Mouse (Mus musculus) intestine, postnatal 0 days (tissue): ENCODE measurements around the gene Atn1. TPM values are rescaled to one million over a fixed set of nuclear protein-coding genes. Genes with fewer than 3 reads are reported as not detected.
A peak's percentile ranks its signal among the peaks of the same experiment; 100 is the strongest.

Source experiments
- ATAC-seq: fragments of 200-750 bp; cut with Nextera tagmentation; 2 replicates; pipeline ENCODE4 v1.8.0; 2017; ENCODE audit warnings: mild to moderate bottlenecking, moderate TSS enrichment, moderate library complexity
- H3K27ac ChIP-seq: fragments of 300-500 bp; sonication (generic); 2 replicates; pipeline ENCODE4 v1.5.1; 2014; ENCODE audit warnings: mild to moderate bottlenecking, low read depth, low read length, moderate library complexity
- H3K27me3 ChIP-seq: fragments of 300-500 bp; sonication (generic); replicated peaks from 2 replicates; pipeline ENCODE4 v1.6.1; 2014; ENCODE audit warnings: low read length, mixed read lengths; ENCODE audit not compliant: control insufficient read depth, insufficient read depth
- H3K36me3 ChIP-seq: fragments of 300-500 bp; sonication (generic); 2 replicates; pipeline ENCODE4 v1.6.1; 2014; ENCODE audit warnings: mild to moderate bottlenecking, moderate library complexity; ENCODE audit not compliant: control insufficient read depth, insufficient read depth
- H3K4me1 ChIP-seq: fragments of 300-500 bp; sonication (generic); replicated peaks from 2 replicates; pipeline ENCODE4 v1.6.1; 2014; ENCODE audit warnings: antibody characterized with exemption, low read length, mixed read lengths; ENCODE audit not compliant: control insufficient read depth, insufficient read depth
- H3K4me2 ChIP-seq: fragments of 300-500 bp; sonication (generic); replicated peaks from 2 replicates; pipeline ENCODE4 v1.6.1; 2014; ENCODE audit warnings: low read depth, mild to moderate bottlenecking, moderate library complexity
- H3K4me3 ChIP-seq: fragments of 300-500 bp; sonication (generic); 2 replicates; pipeline ENCODE4 v1.5.1; 2014; ENCODE audit warnings: low read depth, low read length
- H3K9ac ChIP-seq: fragments of 300-500 bp; sonication (generic); 2 replicates; pipeline ENCODE4 v1.6.1; 2014; ENCODE audit warnings: mild to moderate bottlenecking, low read depth, low read length
- H3K9me3 ChIP-seq: fragments of 300-500 bp; sonication (generic); 2 replicates; pipeline ENCODE4 v1.6.1; 2016; ENCODE audit warnings: mixed run types; ENCODE audit not compliant: control insufficient read depth
- CTCF ChIP-seq: sonication (generic); IDR thresholded peaks from 2 replicates; pipeline ENCODE4 v1.5.1; 2016; ENCODE audit warnings: low read depth, mild to moderate bottlenecking, control low read depth, antibody characterized with exemption, moderate library complexity
- WGBS: fragments of 180-500 bp; shearing (Covaris S2); extraction: QIAGEN DNeasy Blood & Tissue Kit; methylation state at CpG from one replicate; pipeline ENCODE4 v1.1.7; 2014; 5-methylcytosine and 5-hydroxymethylcytosine counted together
- polyA plus RNA-seq: library from polyadenylated mRNA; unstranded; fragments of >200 nt; fragmentation: Nextera tagmentation; extraction: Ambion mirVana; gene quantifications from 2 replicates; pipeline ENCODE4 v1.2.1, GENCODE M21; 2015

Gene Atn1
- polyA plus RNA-seq, 1 experiment from 2014 or later = 8.4 TPM

GRCm38 (mm10) chr6:124712918-124713317 is 43.4 kb downstream of the Atn1 start:
- peak overlapping the region; percentile 92 for H3K4me2 ChIP-seq
- no peaks in the 10 kb centered on the region for H3K9me3 ChIP-seq
- peak overlapping the region; percentile 83 for H3K9ac ChIP-seq
- H3K27ac ChIP-seq = peak overlapping the region; percentile 88
- no peaks in the 10 kb centered on the region for H3K27me3 ChIP-seq
- H3K4me3 ChIP-seq = peak overlapping the region; percentile 85
- ATAC-seq = no peak
- H3K4me1 ChIP-seq = peaks cover 7% of the 10 kb centered on the region
- TF ChIP-seq CTCF = no peak
- peaks cover 34% of the 10 kb centered on the region for H3K36me3 ChIP-seq
- 3% methylated on average over 11 of the region's 11 CpGs for WGBS

- no peaks in the 10 kb centered on the region for H3K27me3 ChIP-seq
- H3K27ac ChIP-seq = peak within 1 kb of the TSS; percentile 88
- peak within 1 kb of the TSS; percentile 92 for H3K4me2 ChIP-seq
- H3K4me1 ChIP-seq = peaks cover 7% of the 10 kb centered on the region
- ATAC-seq = peak; percentile 94
- H3K9me3 ChIP-seq = no peaks in the 10 kb centered on the region
- WGBS = under 1% methylated on average over 73 of the region's 76 CpGs
- H3K36me3 ChIP-seq = peaks cover 35% of the 10 kb centered on the region
- peak within 1 kb of the TSS; percentile 83 for H3K9ac ChIP-seq
- peak; percentile 33 for TF ChIP-seq CTCF
- H3K4me3 ChIP-seq = peak within 1 kb of the TSS; percentile 85
Observed at GRCm38 (mm10) chr6:124711824-124712782, 44.2 kb downstream of the Atn1 start, which contains the start of the genes Emg1 and Phb2. TSS of gene Emg1 (minus strand) at chr6:124712178. TSS of gene Phb2 (plus strand) at chr6:124712336.

GRCm38 (mm10) chr6:124708289-124708889 is 47.9 kb downstream of the Atn1 start:
- H3K36me3 ChIP-seq = peaks cover 32% of the 10 kb centered on the region

GRCm38 (mm10) chr6:124706061-124706627 is 50.2 kb downstream of the Atn1 start:
- WGBS = 73% methylated on average over 5 of the region's 5 CpGs
- Histone ChIP-seq H3K4me1 (peaks cover 4% of the 10 kb centered on the region; the same call in 1 of the 2 replicates), H3K36me3 (peaks cover 54% of the 10 kb centered on the region), H3K4me3 (no peak overlapping the region), H3K9ac (no peak overlapping the region), H3K9me3 (no peaks in the 10 kb centered on the region), H3K4me2 (no peak overlapping the region), H3K27ac (no peak overlapping the region; the same call in 1 of the 2 replicates), H3K27me3 (no peaks in the 10 kb centered on the region)
- TF ChIP-seq CTCF = no peak
- ATAC-seq = no peak

More at GRCm38 (mm10) chr6:124708289-124708889, 47.9 kb downstream of the Atn1 start:
- Histone ChIP-seq H3K9ac (no peak overlapping the region), H3K27ac (peak overlapping the region; percentile 28; the same call in 1 of the 2 replicates), H3K4me3 (no peak overlapping the region), H3K27me3 (no peaks in the 10 kb centered on the region), H3K9me3 (no peaks in the 10 kb centered on the region), H3K4me2 (no peak overlapping the region; the same call in 1 of the 2 replicates), H3K4me1 (peaks cover 5% of the 10 kb centered on the region)
- no peak for TF ChIP-seq CTCF
- ATAC-seq = no peak
- 72% methylated on average over 10 of the region's 10 CpGs for WGBS

- H3K4me3 ChIP-seq = no peak overlapping the region
- no peak for ATAC-seq
- H3K27me3 ChIP-seq = no peaks in the 10 kb centered on the region
- WGBS = 93% methylated on average over 2 of the region's 2 CpGs
- H3K9me3 ChIP-seq = no peaks in the 10 kb centered on the region
- no peak overlapping the region for H3K4me2 ChIP-seq
- H3K4me1 ChIP-seq = 0 out of 2 replicates have a peak, but pooled peaks cover 4% of the 10 kb centered on the region
- H3K36me3 ChIP-seq = peaks cover 66% of the 10 kb centered on the region
- H3K27ac ChIP-seq = no peak overlapping the region; the same call in 1 of the 2 replicates
- TF ChIP-seq CTCF = no peak
- no peak overlapping the region for H3K9ac ChIP-seq
Observed at GRCm38 (mm10) chr6:124704417-124704816, 51.9 kb downstream of the Atn1 start.

GRCm38 (mm10) chr6:124703789-124704188 is 52.5 kb downstream of the Atn1 start:
- Histone ChIP-seq H3K27me3 (no peaks in the 10 kb centered on the region), H3K9me3 (no peaks in the 10 kb centered on the region), H3K9ac (no peak overlapping the region), H3K4me1 (no peaks in the 10 kb centered on the region), H3K4me2 (no peak overlapping the region), H3K36me3 (peaks cover 72% of the 10 kb centered on the region), H3K27ac (no peak overlapping the region), H3K4me3 (no peak overlapping the region)
- 61% methylated on average over 7 of the region's 7 CpGs for WGBS
- ATAC-seq = no peak
- TF ChIP-seq CTCF = no peak
